Mouse (Mus musculus) T-cell, adult 2 months (primary cell): Measurements from ENCODE around the gene Olfr390.

Source experiments
- DNase-seq: peaks from one replicate; pipeline ENCODE4 v3.0.0; 2022; ENCODE audit warnings: low spot score

The Olfr390 gene

GRCm38 (mm10) chr11:73782664-73783063 lies at the start of gene Olfr390:
TSS of gene Olfr390 (plus strand) at chr11:73782964.
- DNase-seq: no peak

DNA sequence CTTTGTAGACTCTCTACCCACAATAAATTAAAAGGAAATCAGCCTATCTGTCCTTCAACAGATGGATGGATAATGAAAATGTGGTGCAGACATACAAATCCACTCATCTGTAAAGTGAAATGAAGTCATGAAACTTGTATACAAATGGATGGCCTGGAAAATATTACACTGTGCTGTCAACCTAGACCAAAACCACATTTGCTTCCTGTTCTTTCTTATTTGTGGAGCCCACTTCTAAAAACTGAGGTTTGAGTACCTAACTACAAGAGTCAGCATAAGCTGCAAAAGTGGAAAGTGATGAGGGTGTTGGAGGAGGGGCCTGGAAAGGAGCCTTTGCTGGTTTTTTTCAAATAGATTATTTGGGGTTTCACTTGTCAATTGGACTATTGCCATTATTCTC lies 23.6 kb upstream of the Olfr390 start:
- DNase-seq: no peak

DNA sequence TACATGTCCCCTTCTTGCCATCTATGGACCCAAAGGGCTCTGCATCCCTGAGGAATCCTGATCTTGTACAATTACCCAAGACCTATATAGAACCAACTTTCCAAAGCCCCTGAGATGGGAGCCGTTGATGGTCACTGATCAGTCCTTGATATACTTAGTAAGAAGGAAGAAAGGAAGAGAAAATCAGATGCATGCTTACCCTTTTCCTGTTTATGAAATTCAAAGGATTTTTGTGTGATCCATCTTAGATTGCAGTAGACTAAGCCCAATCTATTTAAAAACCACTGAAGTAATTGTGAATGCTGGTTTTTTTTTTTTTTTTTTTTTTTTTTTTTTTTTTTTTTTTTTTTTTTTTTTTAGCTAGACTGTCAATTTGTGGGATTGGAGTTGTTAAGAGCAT lies 2.2 kb upstream of the Olfr390 start, which contains the start of gene Olfr389:
TSS of gene Olfr389 (minus strand) at position 101 of the 400 bp plus-strand sequence.
- no peak for DNase-seq

DNA sequence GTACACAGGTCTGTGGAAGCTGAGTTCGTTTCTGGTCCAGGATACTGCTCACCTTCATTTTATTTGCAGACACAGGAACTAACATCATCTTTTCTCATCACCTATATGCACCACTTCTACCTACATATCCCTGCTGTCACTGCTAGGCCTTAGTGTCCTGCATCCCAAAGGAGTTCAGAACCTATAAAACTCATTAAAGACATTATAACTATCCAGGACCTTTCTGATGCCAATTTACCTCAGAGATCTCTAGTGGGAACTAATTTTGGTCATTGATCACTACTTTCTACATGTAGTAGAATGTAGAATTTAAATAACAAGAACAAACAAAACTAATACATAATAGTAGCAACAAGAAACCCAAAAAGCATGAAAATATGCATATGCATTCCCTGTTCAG lies 20.2 kb downstream of the Olfr390 start, which contains the start of gene Olfr391-ps:
TSS of gene Olfr391-ps (minus strand) at position 101 of the 400 bp plus-strand sequence.
- DNase-seq: no peak

DNA sequence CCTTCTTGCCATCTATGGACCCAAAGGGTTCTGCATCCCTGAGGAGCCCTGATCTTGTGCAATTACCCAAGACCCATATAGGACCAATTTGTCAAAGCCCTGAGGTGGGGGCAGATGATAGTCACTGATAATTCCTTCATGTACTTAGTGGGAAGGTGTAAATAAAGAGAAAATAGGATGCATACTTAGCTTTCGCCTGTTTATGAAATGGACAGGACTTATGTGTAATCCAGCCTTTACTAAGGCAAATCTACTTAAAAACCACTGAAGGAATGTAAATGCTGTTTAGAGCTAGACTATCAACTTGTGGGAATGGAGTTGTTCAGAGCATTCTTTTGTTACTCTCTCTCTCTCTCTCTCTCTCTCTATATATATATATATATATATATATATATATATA lies 34.2 kb downstream of the Olfr390 start, which contains the start of gene Olfr392:
TSS of gene Olfr392 (minus strand) at position 101 of the 400 bp plus-strand sequence.
- DNase-seq: no peak
